Mouse (Mus musculus) cerebellum, postnatal 14 days (tissue): ENCODE data around the gene Napa.

Source experiments
- DNase-seq, 2 experiments: peaks; one replicate each; pipeline ENCODE4 v3.0.0; 2021; ENCODE audit warnings: mixed read lengths in 2 of 2

The Napa gene

GRCm38 (mm10) chr7:16098021-16099017, at the start of gene Napa:
Napa (plus strand) TSS chr7:16098458.
- peak; percentile 98 to 99 for DNase-seq

- peak in 1 of 2 experiments; percentile 58 for DNase-seq
Measured at GRCm38 (mm10) chr7:16048675-16049575, 49.3 kb upstream of the Napa start.

GRCm38 (mm10) chr7:16049576-16049915, 48.7 kb upstream of the Napa start:
- no peak for DNase-seq

DNA sequence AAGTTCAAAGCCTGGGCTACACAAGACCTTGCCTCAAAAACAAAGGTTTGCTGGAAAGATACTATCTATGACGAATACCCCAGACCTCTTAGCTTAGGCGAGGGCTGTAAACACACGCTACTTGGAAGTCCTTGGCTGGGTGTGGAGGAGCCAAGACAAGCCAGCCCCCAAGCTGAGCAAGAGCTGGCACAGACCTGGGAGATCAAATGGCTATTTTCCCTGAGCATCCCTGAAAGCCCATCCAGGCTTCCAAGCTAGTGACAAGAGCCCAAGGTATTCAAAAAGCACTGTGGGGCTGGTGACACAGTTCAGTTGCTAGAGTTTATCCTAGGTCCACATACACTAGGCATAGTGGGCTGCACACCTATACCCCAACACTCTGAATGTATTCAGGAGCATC, 47.7 kb upstream of the Napa start:
- no peak for DNase-seq

GRCm38 (mm10) chr7:16051883-16052595, 46.2 kb upstream of the Napa start:
- DNase-seq = peak; percentile 87 to 91

- peak; percentile 95 to 96 for DNase-seq
Measured at GRCm38 (mm10) chr7:16052684-16053083, 45.6 kb upstream of the Napa start.

DNA sequence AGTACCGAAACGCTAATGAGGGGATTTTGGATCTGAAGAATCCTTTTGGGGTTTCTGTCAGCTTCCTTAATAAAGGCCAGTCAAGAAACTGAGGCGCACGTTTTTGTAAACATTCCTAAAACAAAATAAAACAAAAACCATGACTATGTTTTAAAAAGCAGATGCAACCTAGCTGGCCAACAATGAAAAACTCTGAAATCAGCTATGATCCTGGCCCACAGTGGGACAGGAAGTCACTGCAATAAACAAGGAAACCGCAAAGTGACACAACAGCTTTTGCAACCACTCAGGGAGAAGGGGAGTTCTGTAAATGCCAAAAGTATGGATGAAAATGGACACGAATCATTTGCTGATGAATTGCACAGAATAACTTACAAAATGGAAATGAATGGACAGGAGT, 45.2 kb upstream of the Napa start:
- no peak for DNase-seq

GRCm38 (mm10) chr7:16054966-16055365, 43.3 kb upstream of the Napa start:
- DNase-seq = no peak

DNA sequence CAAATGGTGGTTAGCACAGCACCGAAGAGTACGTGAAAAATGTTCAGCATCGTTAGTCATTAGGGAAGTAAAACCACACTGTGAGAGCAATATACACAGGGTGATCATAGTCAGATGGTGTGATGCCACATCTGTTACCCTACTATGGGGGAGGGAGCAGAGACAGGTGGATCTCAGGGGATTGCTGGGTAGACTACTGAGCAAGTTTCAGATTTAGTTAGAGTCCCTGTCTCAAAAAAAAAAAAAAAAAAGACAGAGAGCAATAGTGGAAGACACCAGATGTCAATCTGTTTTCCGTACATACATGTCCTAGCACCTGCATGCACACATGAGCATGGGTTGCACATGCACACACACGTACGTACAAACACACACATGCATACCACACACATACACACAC, 42.6 kb upstream of the Napa start:
- no peak for DNase-seq

- peak; percentile 83 to 87 for DNase-seq
Measured at GRCm38 (mm10) chr7:16056459-16057135, 41.7 kb upstream of the Napa start.

DNA sequence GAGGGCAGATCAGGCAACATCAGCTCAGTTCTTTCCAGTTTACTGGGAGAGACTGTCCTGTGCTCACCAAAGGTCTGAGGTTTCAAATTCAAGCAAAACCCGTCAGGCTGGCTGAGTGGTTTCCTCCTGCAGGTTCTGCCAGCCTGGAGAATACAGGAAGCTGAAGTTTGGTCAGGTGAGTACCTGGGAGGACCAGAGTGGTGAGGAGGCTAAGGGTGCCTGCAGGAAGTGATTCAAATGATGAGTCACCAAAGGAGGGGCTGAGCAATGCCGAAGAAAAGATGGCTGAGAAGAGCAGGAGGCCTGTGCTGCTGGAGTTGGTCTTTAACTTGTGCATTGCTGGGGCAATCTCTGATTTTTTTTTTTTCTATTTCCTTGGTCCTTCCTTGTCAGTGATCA, 41.1 kb upstream of the Napa start:
- no peak for DNase-seq

- peak in 1 of 2 experiments; percentile 51 for DNase-seq
Measured at GRCm38 (mm10) chr7:16061219-16062098, 36.8 kb upstream of the Napa start, which contains the start of gene Zfp541. Zfp541 (plus strand) TSS chr7:16061814.

- no peak for DNase-seq
Measured at GRCm38 (mm10) chr7:16062099-16062420, 36.2 kb upstream of the Napa start.

GRCm38 (mm10) chr7:16063490-16063889, 34.8 kb upstream of the Napa start:
- peak in 1 of 2 experiments; percentile 30 for DNase-seq

- no peak for DNase-seq
Measured at GRCm38 (mm10) chr7:16070846-16071245, 27.4 kb upstream of the Napa start.

GRCm38 (mm10) chr7:16071906-16072305, 26.4 kb upstream of the Napa start:
- DNase-seq = no peak

GRCm38 (mm10) chr7:16079947-16080346, 18.3 kb upstream of the Napa start:
- DNase-seq = peak in 1 of 2 experiments; percentile 61

GRCm38 (mm10) chr7:16080581-16080980, 17.7 kb upstream of the Napa start:
- peak; percentile 47 to 49 for DNase-seq

DNA sequence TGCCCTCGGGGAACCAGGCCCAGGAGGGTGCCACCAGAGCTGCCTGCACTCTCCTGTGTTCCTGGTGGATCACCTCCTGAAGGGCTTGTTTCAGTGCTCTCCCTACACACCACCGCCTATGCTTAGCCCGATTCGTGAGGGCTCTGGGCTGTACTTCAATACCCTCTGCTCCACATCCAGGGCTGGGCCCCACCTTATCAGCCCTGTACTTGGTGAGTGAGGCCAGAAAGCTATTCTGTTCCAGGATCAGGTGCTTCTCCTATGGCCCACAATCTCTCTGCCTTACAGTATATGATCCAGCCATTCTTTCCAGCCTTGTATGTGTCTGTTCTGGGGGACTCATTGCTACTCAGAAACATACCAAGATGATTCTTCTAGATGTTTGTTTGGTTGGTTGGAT, 14.9 kb upstream of the Napa start:
- no peak for DNase-seq

GRCm38 (mm10) chr7:16087587-16087986, 10.7 kb upstream of the Napa start:
- DNase-seq = peak in 1 of 2 experiments; percentile 46

DNA sequence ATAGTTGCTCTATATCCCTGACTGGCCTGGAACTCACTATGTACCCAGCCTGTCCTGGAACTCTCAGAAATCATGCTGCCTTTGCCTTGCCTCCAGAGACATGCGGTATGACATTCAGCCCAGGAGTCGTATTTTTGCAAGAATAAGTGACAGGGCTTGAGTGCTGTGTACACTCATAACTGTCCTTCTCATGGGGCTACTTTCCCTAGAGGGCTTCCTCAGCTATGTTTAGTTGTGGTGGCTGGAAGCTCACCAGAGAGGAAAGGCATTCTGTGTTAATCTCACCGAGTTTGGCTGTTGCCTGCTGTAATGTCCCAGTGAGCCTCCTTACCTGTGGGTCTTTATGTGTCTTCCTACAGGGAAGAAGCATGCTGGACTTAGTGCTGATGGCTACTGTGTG, 3.7 kb upstream of the Napa start:
- no peak for DNase-seq
